In genomic region chr3:79970498-79970897, GRCm38 (mm10) we compare ENCODE assay signal across 21 mouse cellular contexts.
DNase-seq lines count a peak whose midpoint lies in the region; ATAC-seq and TF ChIP-seq lines count a peak whose summit lies in the region.
"Had no signal": no experiment of that assay in that cellular context is flagged by ENCODE, and none has a peak within 500 bp of the region (broad histone marks: within the 10 kb centered on the region; RNA-seq: fewer than 3 reads in every experiment).

No protein-coding gene starts in this region.

- no peak; the same call in 1 of the 2 replicates for TF ChIP-seq EP300 in liver, embryonic 14.5 days (IDR thresholded peaks at IDR 0.05; ENCODE audit: low read depth)

- no peak for TF ChIP-seq POLR2A in testis, adult 2 months (IDR thresholded peaks at IDR 0.05; ENCODE audit: control insufficient read depth, low read depth, low read length)

- intact Hi-C loops in heart, postnatal 14 days (cut with DNase I), result loop anchor here (10.0 kb wide), 1 partner anchor 86 kb away; the partner anchor contains the start of gene Fam198b

- H3K4me2 ChIP-seq in heart, embryonic 15.5 days, result no peak overlapping the region
- H3K4me2 ChIP-seq in liver, embryonic 14.5 days (ENCODE audit: low read depth), result peak overlapping the region; percentile 13; the same call in 1 of the 2 replicates
- H3K4me2 ChIP-seq: forebrain, embryonic 15.5 days; limb, embryonic 13.5 days; midbrain, embryonic 13.5 days; neural tube, embryonic 13.5 days had no signal

- no peak for ATAC-seq in heart, embryonic 15.5 days (replicated peaks; ENCODE audit: insufficient number of reproducible peaks, insufficient read depth, low FRiP score, low read depth)
- ATAC-seq in liver, embryonic 14.5 days (ENCODE audit: insufficient read depth), result peak; percentile 58
- ATAC-seq: forebrain, embryonic 15.5 days; hindbrain, postnatal 0 days; midbrain, embryonic 13.5 days had no signal

- H3K36me3 ChIP-seq in heart, embryonic 15.5 days, result no peaks in the 10 kb centered on the region
- no peaks in the 10 kb centered on the region for H3K36me3 ChIP-seq in testis, adult 2 months (ENCODE audit: control insufficient read depth, insufficient read depth, low read length)
- H3K36me3 ChIP-seq in liver, embryonic 14.5 days (replicated peaks; ENCODE audit: control insufficient read depth, insufficient read depth, low read depth), result no peaks in the 10 kb centered on the region
- H3K36me3 ChIP-seq: forebrain, embryonic 15.5 days; limb, embryonic 13.5 days; midbrain, embryonic 13.5 days; neural tube, embryonic 13.5 days had no signal

- no peak for DNase-seq in heart, postnatal 14 days
- no peak for DNase-seq in testis, postnatal 14 days (ENCODE audit: low spot score)
- DNase-seq in liver, embryonic 14.5 days (ENCODE audit: low read depth in 3 of 3, low spot score in 3 of 3), result no peak
- no peak for DNase-seq in spleen, postnatal 4 days (ENCODE audit: low spot score in 2 of 2)
- DNase-seq in adrenal gland, postnatal 14 days, result no peak
- DNase-seq: adrenal gland, postnatal 25 days; cerebellum, adult 11 months; cerebellum, postnatal 14 days; embryo, embryonic 11 days; kidney, adult 2 months; kidney, postnatal 10 days; layer of hippocampus, postnatal 36 days; right cerebral cortex, postnatal 14 days; spleen, adult 18-20 months had no signal

- H3K9me3 ChIP-seq in heart, embryonic 15.5 days (replicated peaks), result no peaks in the 10 kb centered on the region
- no peaks in the 10 kb centered on the region for H3K9me3 ChIP-seq in liver, embryonic 14.5 days (ENCODE audit: control insufficient read depth, low read length)
- H3K9me3 ChIP-seq: forebrain, embryonic 15.5 days; limb, embryonic 13.5 days; midbrain, embryonic 13.5 days; neural tube, embryonic 13.5 days had no signal

- no peak overlapping the region for H3K4me3 ChIP-seq in heart, embryonic 15.5 days
- no peak overlapping the region for H3K4me3 ChIP-seq in testis, adult 2 months (ENCODE audit: control insufficient read depth, low read depth, low read length)
- no peak overlapping the region for H3K4me3 ChIP-seq in liver, embryonic 14.5 days (ENCODE audit: insufficient read depth in 1 of 2, low read depth in 2 of 2, low read length in 2 of 2)
- H3K4me3 ChIP-seq: forebrain, embryonic 15.5 days; limb, embryonic 13.5 days; midbrain, embryonic 13.5 days; neural tube, embryonic 13.5 days had no signal

- H3K27me3 ChIP-seq in heart, embryonic 15.5 days, result no peaks in the 10 kb centered on the region
- no peaks in the 10 kb centered on the region for H3K27me3 ChIP-seq in testis, adult 2 months (ENCODE audit: control insufficient read depth, insufficient read depth, low read length)
- H3K27me3 ChIP-seq in liver, embryonic 14.5 days (ENCODE audit: control insufficient read depth, insufficient read depth, low read length), result no peaks in the 10 kb centered on the region
- H3K27me3 ChIP-seq: forebrain, embryonic 15.5 days; limb, embryonic 13.5 days; midbrain, embryonic 13.5 days; neural tube, embryonic 13.5 days had no signal

- no peak overlapping the region for H3K9ac ChIP-seq in heart, embryonic 15.5 days
- no peak overlapping the region for H3K9ac ChIP-seq in liver, embryonic 14.5 days (replicated peaks)
- H3K9ac ChIP-seq: forebrain, embryonic 15.5 days; limb, embryonic 13.5 days; midbrain, embryonic 13.5 days; neural tube, embryonic 13.5 days had no signal

- WGBS in heart, embryonic 15.5 days, result 42% methylated on average over 2 of the region's 2 CpGs
- WGBS in liver, embryonic 14.5 days (ENCODE audit: insufficient replicate concordance), result 13% methylated on average over 2 of the region's 2 CpGs

- H3K4me1 ChIP-seq in heart, embryonic 15.5 days (replicated peaks), result peaks cover 25% of the 10 kb centered on the region
- no peaks in the 10 kb centered on the region for H3K4me1 ChIP-seq in testis, adult 2 months (ENCODE audit: control insufficient read depth, insufficient read depth, low read length)
- H3K4me1 ChIP-seq in liver, embryonic 14.5 days (replicated peaks; ENCODE audit: control insufficient read depth in 2 of 2, insufficient read depth in 2 of 2, low read length in 1 of 2), result peaks cover 15 to 29% of the 10 kb centered on the region in 2 experiments
- H3K4me1 ChIP-seq: forebrain, embryonic 15.5 days; limb, embryonic 13.5 days; midbrain, embryonic 13.5 days; neural tube, embryonic 13.5 days had no signal

- TF ChIP-seq CTCF in testis, adult 2 months (IDR thresholded peaks at IDR 0.05; ENCODE audit: control insufficient read depth, insufficient read depth, insufficient replicate concordance, low read depth, low read length), result no peak
- TF ChIP-seq CTCF in liver, embryonic 14.5 days (IDR thresholded peaks at IDR 0.05; ENCODE audit: low read depth), result no peak

- peak overlapping the region; percentile 31 for H3K27ac ChIP-seq in heart, embryonic 15.5 days
- H3K27ac ChIP-seq in testis, adult 2 months (ENCODE audit: control insufficient read depth, insufficient read depth, low read depth, low read length), result peak overlapping the region; percentile 58; the same call in 1 of the 2 replicates
- H3K27ac ChIP-seq in liver, embryonic 14.5 days, result no peak overlapping the region
- H3K27ac ChIP-seq: forebrain, embryonic 15.5 days; hindbrain, postnatal 0 days; limb, embryonic 13.5 days; midbrain, embryonic 13.5 days; neural tube, embryonic 13.5 days had no signal
